Mouse (Mus musculus): ENCODE results near the gene Ephb1.

DNA sequence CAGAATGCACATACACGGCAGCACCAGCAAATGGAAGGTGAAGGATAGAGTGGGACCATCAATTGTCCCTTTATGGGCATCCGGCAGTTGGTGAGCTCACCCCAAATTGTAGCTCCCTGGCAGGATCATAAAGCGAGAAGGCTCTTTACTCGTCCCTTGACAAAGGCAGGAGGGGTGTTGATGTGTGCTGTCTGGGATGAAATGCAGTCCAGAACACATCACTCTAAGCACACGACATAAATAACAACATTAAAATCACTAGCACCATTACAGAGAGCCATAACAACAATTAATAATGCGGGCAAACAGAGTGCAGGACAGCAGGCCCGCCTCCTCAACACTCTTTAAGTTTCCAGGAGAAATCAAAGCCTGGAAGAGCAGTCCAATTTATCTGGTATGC lies 372.1 kb downstream of the Ephb1 start:
- no peak for TF ChIP-seq CTCF (IDR thresholded peaks at IDR 0.05; ENCODE audit: insufficient read depth, low read depth, low read length)
- TF ChIP-seq POLR2A (IDR thresholded peaks at IDR 0.05; ENCODE audit: insufficient read depth, low read depth, low read length), result no peak

Measured in olfactory bulb, adult 2 months (tissue).